Mouse (Mus musculus) embryonic facial prominence, embryonic 12.5 days (tissue): ENCODE measurements around the gene Kif21a. TPM values are rescaled to one million over a fixed set of nuclear protein-coding genes. Genes with fewer than 3 reads are reported as not detected.

ENCODE experiments used
- ATAC-seq: fragments of 200-750 bp; cut with Nextera tagmentation; 2 replicates; pipeline ENCODE4 v1.8.0; 2017; ENCODE audit not compliant: insufficient number of reproducible peaks, insufficient read depth, low FRiP score, low TSS enrichment
- H3K27ac ChIP-seq: fragments of 300-500 bp; sonication (generic); 2 replicates; pipeline ENCODE4 v1.5.1; 2016; ENCODE audit warnings: mild to moderate bottlenecking
- H3K27me3 ChIP-seq: fragments of 300-500 bp; sonication (generic); 2 replicates; pipeline ENCODE4 v1.6.1; 2016; ENCODE audit warnings: mild to moderate bottlenecking, moderate library complexity
- H3K36me3 ChIP-seq: fragments of 300-500 bp; sonication (generic); 2 replicates; pipeline ENCODE4 v1.6.1; 2016; ENCODE audit warnings: mild to moderate bottlenecking
- H3K4me1 ChIP-seq: fragments of 300-500 bp; sonication (generic); 2 replicates; pipeline ENCODE4 v1.6.1; 2016
- H3K4me2 ChIP-seq: fragments of 300-500 bp; sonication (generic); replicated peaks from 2 replicates; pipeline ENCODE4 v1.6.1; 2016; ENCODE audit warnings: mild to moderate bottlenecking, moderate library complexity
- H3K4me3 ChIP-seq: fragments of 300-500 bp; sonication (generic); 2 replicates; pipeline ENCODE4 v1.5.1; 2016; ENCODE audit warnings: mild to moderate bottlenecking
- H3K9ac ChIP-seq: fragments of 300-500 bp; sonication (generic); 2 replicates; pipeline ENCODE4 v1.6.1; 2016; ENCODE audit warnings: mild to moderate bottlenecking, moderate library complexity
- H3K9me3 ChIP-seq: fragments of 300-500 bp; sonication (generic); 2 replicates; pipeline ENCODE4 v1.6.1; 2016; ENCODE audit warnings: mild to moderate bottlenecking, moderate library complexity
- WGBS: fragments of 180-500 bp; shearing (Covaris S2); methylation state at CpG from one replicate; pipeline ENCODE4 v1.1.7; 2016; 5-methylcytosine and 5-hydroxymethylcytosine counted together
- polyA plus RNA-seq: library from polyadenylated mRNA; unstranded; fragments of >200 nt; fragmentation: Nextera tagmentation; extraction: Ambion mirVana; gene quantifications from 2 replicates; pipeline ENCODE4 v1.2.1, GENCODE M21; 2016

The Kif21a gene
- polyA plus RNA-seq, 1 experiment from 2014 or later = 9.5 TPM

- no peaks in the 10 kb centered on the region for H3K4me1 ChIP-seq
- no peak overlapping the region for H3K9ac ChIP-seq
- no peak overlapping the region for H3K4me2 ChIP-seq
- no peak overlapping the region for H3K4me3 ChIP-seq
- H3K9me3 ChIP-seq = no peaks in the 10 kb centered on the region
- ATAC-seq = no peak
- no peak overlapping the region for H3K27ac ChIP-seq
- H3K27me3 ChIP-seq = no peaks in the 10 kb centered on the region
- 82% methylated on average over 9 of the region's 9 CpGs for WGBS
- H3K36me3 ChIP-seq = no peaks in the 10 kb centered on the region
Observed at GRCm38 (mm10) chr15:90896480-90896879, 153.3 kb downstream of the Kif21a start.

- Histone ChIP-seq H3K4me2 (no peak overlapping the region), H3K9me3 (no peaks in the 10 kb centered on the region), H3K27me3 (no peaks in the 10 kb centered on the region), H3K36me3 (no peaks in the 10 kb centered on the region), H3K27ac (no peak overlapping the region), H3K9ac (no peak overlapping the region), H3K4me1 (no peaks in the 10 kb centered on the region), H3K4me3 (no peak overlapping the region)
- ATAC-seq = no peak
- WGBS = 75% methylated on average over 8 of the region's 8 CpGs
Observed at GRCm38 (mm10) chr15:90887466-90887865, 162.3 kb downstream of the Kif21a start.

Other genes starting within 250 kb of the Kif21a start
- 6.7 and 7.6 TPM in 2 replicates for gene Abcd2, start 141.9 kb upstream of the Kif21a start, polyA plus RNA-seq
- gene CN725425, start 149.5 kb upstream of the Kif21a start, polyA plus RNA-seq = not detected in 2 replicates